Mouse (Mus musculus) stomach, postnatal 0 days (tissue): Measurements from ENCODE around the gene Rtn4ip1.

ENCODE experiments used
- CTCF ChIP-seq: IDR thresholded peaks from 2 replicates; pipeline ENCODE4 v1.5.1; 2016; ENCODE audit warnings: antibody characterized with exemption, low read depth, mild to moderate bottlenecking, moderate library complexity
- EP300 ChIP-seq: optimal IDR thresholded peaks from 2 replicates; pipeline ENCODE3; 2016; ENCODE audit warnings: antibody characterized with exemption

- TF ChIP-seq CTCF (peak; percentile 98), EP300 (no peak)
These were observed 17.3 kb downstream of the Rtn4ip1 start for GRCm38 (mm10) chr10:43918696-43919608.
